Comparison of ENCODE assay signal across 19 mouse cellular contexts in genomic region chr14:71486176-71486970, GRCm38 (mm10).
DNase-seq lines count a peak whose midpoint lies in the region.
"Had no signal": no experiment of that assay in that cellular context is flagged by ENCODE, and none has a peak within 500 bp of the region (broad histone marks: within the 10 kb centered on the region; RNA-seq: fewer than 3 reads in every experiment).

No protein-coding gene starts in this region.

- DNase-seq in frontal cortex, adult 2 months (ENCODE audit: extremely low spot score in 1 of 2, low spot score in 1 of 2) = peak; percentile 8 to 24
- DNase-seq in frontal cortex, postnatal 14 days (ENCODE audit: low spot score in 2 of 2) = no peak
- DNase-seq in right cerebral cortex, postnatal 25 days = peak; percentile 12
- DNase-seq in right cerebral cortex, postnatal 14 days = no peak
- DNase-seq in Muller cell, postnatal 12 days (ENCODE audit: inconsistent ontology term) = peak; percentile 63
- peak; percentile 72 for DNase-seq in telencephalon, adult 2 months (ENCODE audit: low read depth, low spot score)
- no peak for DNase-seq in yolk sac, embryonic 10.5 days (ENCODE audit: low spot score)
- no peak for DNase-seq in adipocyte (ENCODE audit: low spot score)
- DNase-seq: adrenal gland, adult 8-10 months; adrenal gland, postnatal 14 days; adrenal gland, postnatal 36 days; B cell, adult 2 months; cerebellum, adult 11 months; cerebellum, adult 18-20 months; cerebellum, adult 8-10 months; cerebellum, adult 9-11 months; cerebellum, postnatal 14 days; cerebellum, postnatal 36 days; embryo, embryonic 11 days had no signal

Comparison
In these comparisons a context has a peak if more than half of its experiments do, and no peak if none do; other contexts are left out.
1. DNase-seq: peak in frontal cortex, adult 2 months (2 of 2), right cerebral cortex, postnatal 25 days (single experiment), Muller cell, postnatal 12 days (single experiment) and telencephalon, adult 2 months (single experiment); none in frontal cortex, postnatal 14 days (0 of 2), right cerebral cortex, postnatal 14 days (single experiment), yolk sac, embryonic 10.5 days (single experiment) and adipocyte (single experiment).